Mouse (Mus musculus) ES-E14 (cell line): ENCODE measurements around the gene Wdfy4.

ENCODE experiments used
- MAFK ChIP-seq: IDR thresholded peaks from 2 replicates; pipeline ENCODE4 v1.6.1; 2014; ENCODE audit warnings: mild to moderate bottlenecking, low read depth, low read length, inconsistent platforms; ENCODE audit not compliant: insufficient read depth
- ZNF384 ChIP-seq: IDR thresholded peaks from 2 replicates; pipeline ENCODE4 v1.6.1; 2012; ENCODE audit warnings: low read depth, low read length, inconsistent platforms

- TF ChIP-seq MAFK (no peak), ZNF384 (no peak)
Measured at GRCm38 (mm10) chr14:33000112-33000979, 185.0 kb downstream of the Wdfy4 start.
